Mouse (Mus musculus) c-Kit-negative CD71-positive TER-119-positive erythroid progenitor cells, embryonic 14.5 days (primary cell): Measurements from ENCODE around the gene Scgb2b7.
"Not testable (repeated sequence)": the region's sequence is repeated elsewhere in the genome, so short reads cannot be mapped to it uniquely, and the experiment has no call there.

ENCODE experiments used
- DNase-seq: peaks from one replicate; pipeline ENCODE4 v3.0.0-alpha.2; 2013; ENCODE audit warnings: low read depth, low spot score

The Scgb2b7 gene

GRCm38 (mm10) chr7:31705657-31706056, at the start of gene Scgb2b7:
Gene Scgb2b7, minus strand, starts transcription at chr7:31705757.
- not testable (repeated sequence) for DNase-seq

- DNase-seq: not testable (repeated sequence)
Measured at GRCm38 (mm10) chr7:31712365-31712764, 6.8 kb upstream of the Scgb2b7 start, which contains the start of gene Scgb1b7. Gene Scgb1b7, plus strand, starts transcription at chr7:31712665.
